Mouse (Mus musculus) ES-Bruce4 (cell line): ENCODE results near the gene Zbtb42. TPM values are rescaled to one million over a fixed set of nuclear protein-coding genes. Genes with fewer than 3 reads are reported as not detected.

Experiments used
- H3K27ac ChIP-seq: 2 replicates; pipeline ENCODE4 v1.5.1; 2012; ENCODE audit warnings: low read length, inconsistent platforms; ENCODE audit not compliant: insufficient read depth
- H3K27me3 ChIP-seq: 2 replicates; pipeline ENCODE4 v1.6.1; 2012; ENCODE audit warnings: mild to moderate bottlenecking, low read length, inconsistent platforms; ENCODE audit not compliant: control insufficient read depth, poor library complexity, insufficient read depth, severe bottlenecking
- H3K36me3 ChIP-seq: 2 replicates; pipeline ENCODE4 v1.6.1; 2012; ENCODE audit warnings: inconsistent platforms, mild to moderate bottlenecking, low read length, moderate library complexity; ENCODE audit not compliant: control insufficient read depth, poor library complexity, insufficient read depth, severe bottlenecking
- H3K4me1 ChIP-seq: one replicate; pipeline ENCODE4 v1.8.1; 2011; ENCODE audit warnings: low read length; ENCODE audit not compliant: control insufficient read depth, insufficient read depth
- H3K4me3 ChIP-seq: 2 replicates; pipeline ENCODE4 v1.5.1; 2011; ENCODE audit warnings: low read depth, mild to moderate bottlenecking, low read length
- H3K9ac ChIP-seq: 2 replicates; pipeline ENCODE4 v1.6.1; 2012; ENCODE audit warnings: low read depth, mild to moderate bottlenecking, inconsistent platforms; ENCODE audit not compliant: poor library complexity, severe bottlenecking
- H3K9me3 ChIP-seq: replicated peaks from 2 replicates; pipeline ENCODE4 v1.6.1; 2012; ENCODE audit warnings: mild to moderate bottlenecking, low read length, inconsistent platforms; ENCODE audit not compliant: control insufficient read depth, poor library complexity, insufficient read depth, severe bottlenecking
- CTCF ChIP-seq: IDR thresholded peaks from one replicate; pipeline ENCODE4 v1.8.1; 2011; ENCODE audit warnings: low read depth, low read length
- EP300 ChIP-seq: IDR thresholded peaks from 2 replicates; pipeline ENCODE4 v1.6.1; 2011; ENCODE audit warnings: low read depth, low read length; ENCODE audit not compliant: insufficient read depth
- POLR2A ChIP-seq: IDR thresholded peaks from one replicate; pipeline ENCODE4 v1.8.1; 2011; ENCODE audit warnings: low read length; ENCODE audit not compliant: insufficient read depth
- polyA plus RNA-seq: library from polyadenylated mRNA; stranded (reverse); fragments of >200 nt; gene quantifications from 2 replicates; pipeline ENCODE4 v1.2.4, GENCODE M21; 2011; ENCODE audit warnings: low read depth; ENCODE audit not compliant: missing spikeins, insufficient read depth, insufficient read length

Gene Zbtb42
- polyA plus RNA-seq, 1 experiment, result 2.2 TPM

DNA sequence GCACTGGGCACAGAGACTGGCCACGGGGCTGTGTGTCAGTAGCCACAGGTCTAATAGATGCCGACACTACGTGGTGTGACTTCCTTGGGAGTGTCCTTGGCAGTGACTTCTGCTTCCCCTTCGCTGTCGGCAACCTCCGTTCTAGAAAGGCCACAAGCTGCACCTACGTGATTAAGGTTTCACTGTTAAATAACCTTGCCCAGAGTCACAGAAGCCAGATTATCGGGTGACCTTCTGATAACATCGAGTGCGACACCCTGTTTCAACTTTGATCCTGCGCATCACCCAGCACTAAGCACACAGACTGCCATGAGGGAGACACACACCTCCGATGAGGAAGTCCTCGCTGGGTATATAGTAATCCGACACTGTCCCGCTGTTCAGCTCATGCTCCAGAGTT is 9.8 kb downstream of the Zbtb42 start:
- no peak overlapping the region for H3K4me3 ChIP-seq
- no peak overlapping the region for H3K27ac ChIP-seq
- no peaks in the 10 kb centered on the region for H3K27me3 ChIP-seq
- H3K9ac ChIP-seq, result no peak overlapping the region
- no peak for TF ChIP-seq EP300
- TF ChIP-seq POLR2A, result no peak
- TF ChIP-seq CTCF, result no peak
- no peaks in the 10 kb centered on the region for H3K9me3 ChIP-seq
- H3K36me3 ChIP-seq, result no peaks in the 10 kb centered on the region
- H3K4me1 ChIP-seq, result no peaks in the 10 kb centered on the region

GRCm38 (mm10) chr12:112693185-112694126 is 14.8 kb downstream of the Zbtb42 start:
- Histone ChIP-seq H3K4me1 (no peaks in the 10 kb centered on the region), H3K9ac (peak overlapping the region; percentile 61), H3K9me3 (no peaks in the 10 kb centered on the region), H3K36me3 (no peaks in the 10 kb centered on the region), H3K4me3 (peak overlapping the region; percentile 84), H3K27me3 (no peaks in the 10 kb centered on the region), H3K27ac (no peak overlapping the region)
- TF ChIP-seq CTCF (no peak), POLR2A (peak; percentile 85)

- Histone ChIP-seq H3K9ac (peak overlapping the region; percentile 61; the same call in 1 of the 2 replicates), H3K27me3 (no peaks in the 10 kb centered on the region), H3K36me3 (no peaks in the 10 kb centered on the region), H3K4me3 (no peak overlapping the region; the same call in 1 of the 2 replicates), H3K4me1 (no peaks in the 10 kb centered on the region), H3K9me3 (no peaks in the 10 kb centered on the region), H3K27ac (no peak overlapping the region)
- no peak for TF ChIP-seq POLR2A
- no peak for TF ChIP-seq EP300
- no peak for TF ChIP-seq CTCF
Observed at GRCm38 (mm10) chr12:112694127-112694475, 15.5 kb downstream of the Zbtb42 start.

GRCm38 (mm10) chr12:112696806-112697425 is 18.3 kb downstream of the Zbtb42 start:
- Histone ChIP-seq H3K4me1 (no peaks in the 10 kb centered on the region), H3K27me3 (no peaks in the 10 kb centered on the region), H3K9me3 (no peaks in the 10 kb centered on the region), H3K36me3 (no peaks in the 10 kb centered on the region), H3K27ac (no peak overlapping the region), H3K9ac (no peak overlapping the region), H3K4me3 (no peak overlapping the region)
- TF ChIP-seq POLR2A, result no peak
- TF ChIP-seq EP300, result no peak
- TF ChIP-seq CTCF, result no peak

GRCm38 (mm10) chr12:112700522-112700921 is 21.9 kb downstream of the Zbtb42 start:
- Histone ChIP-seq H3K4me1 (no peaks in the 10 kb centered on the region), H3K9me3 (no peaks in the 10 kb centered on the region), H3K36me3 (no peaks in the 10 kb centered on the region), H3K27me3 (no peaks in the 10 kb centered on the region), H3K27ac (no peak overlapping the region), H3K9ac (no peak overlapping the region), H3K4me3 (no peak overlapping the region)
- no peak for TF ChIP-seq POLR2A
- TF ChIP-seq CTCF, result no peak
- no peak for TF ChIP-seq EP300
